Mouse (Mus musculus) T-helper 2 cell (primary cell): ENCODE data around the gene Calm4.
"Not testable (repeated sequence)": the region's sequence is repeated elsewhere in the genome, so short reads cannot be mapped to it uniquely, and the experiment has no call there.

Experiments used
- in situ Hi-C: fragments of 300-600 bp; cut with MboI, MseI; formaldehyde crosslinking; loops from one replicate; pipeline ENCODE4 v1.15.1; 2025; ENCODE audit warnings: high pct_unique_total_duplicates

Calm4 gene

GRCm38 (mm10) chr13:3837312-3837807 lies at the start of gene Calm4:
Calm4 (plus strand) TSS chr13:3837757.
- in situ Hi-C loops: not testable (repeated sequence)

GRCm38 (mm10) chr13:3788588-3788987 lies 49.0 kb upstream of the Calm4 start:
- in situ Hi-C loops: no loop called here

GRCm38 (mm10) chr13:3789531-3789930 lies 48.0 kb upstream of the Calm4 start:
- in situ Hi-C loops: no loop called here

GRCm38 (mm10) chr13:3796649-3797048 lies 40.9 kb upstream of the Calm4 start:
- in situ Hi-C loops: no loop called here

- in situ Hi-C loops: no loop called here
These were observed 38.8 kb upstream of the Calm4 start for GRCm38 (mm10) chr13:3798751-3799150.

- in situ Hi-C loops: no loop called here
These were observed 38.2 kb upstream of the Calm4 start for GRCm38 (mm10) chr13:3799386-3799785.

GRCm38 (mm10) chr13:3804186-3804585 lies 33.4 kb upstream of the Calm4 start, which contains the start of gene Calml3:
Calml3 (minus strand) TSS chr13:3804316.
- in situ Hi-C loops: no loop called here

- in situ Hi-C loops: no loop called here
These were observed 32.4 kb upstream of the Calm4 start for GRCm38 (mm10) chr13:3805132-3805531.

- in situ Hi-C loops: no loop called here
These were observed 31.9 kb upstream of the Calm4 start for GRCm38 (mm10) chr13:3805638-3806037.

GRCm38 (mm10) chr13:3807131-3807827 lies 30.3 kb upstream of the Calm4 start:
- in situ Hi-C loops: no loop called here

GRCm38 (mm10) chr13:3818012-3818739 lies 19.4 kb upstream of the Calm4 start:
- in situ Hi-C loops: no loop called here

- in situ Hi-C loops: no loop called here
These were observed 18.8 kb upstream of the Calm4 start for GRCm38 (mm10) chr13:3818740-3819076.

GRCm38 (mm10) chr13:3822105-3822504 lies 15.5 kb upstream of the Calm4 start:
- in situ Hi-C loops: loop anchor here (10.0 kb wide), 1 partner anchor 127 kb away; no protein-coding TSS in a partner anchor

- in situ Hi-C loops: loop anchor here (10.0 kb wide), 1 partner anchor 131 kb away; no protein-coding TSS in a partner anchor
These were observed 11.8 kb upstream of the Calm4 start for GRCm38 (mm10) chr13:3825726-3826125.

- in situ Hi-C loops: no loop called here
These were observed 6.0 kb upstream of the Calm4 start for GRCm38 (mm10) chr13:3831546-3831945.

- in situ Hi-C loops: no loop called here
These were observed 5.6 kb upstream of the Calm4 start for GRCm38 (mm10) chr13:3831994-3832393.

- in situ Hi-C loops: no loop called here
These were observed 5.1 kb upstream of the Calm4 start for GRCm38 (mm10) chr13:3832450-3832849.

GRCm38 (mm10) chr13:3833644-3834043 lies 3.9 kb upstream of the Calm4 start:
- in situ Hi-C loops: not testable (repeated sequence)

GRCm38 (mm10) chr13:3840662-3841061 lies 3.1 kb downstream of the Calm4 start:
- in situ Hi-C loops: not testable (repeated sequence)

- in situ Hi-C loops: no loop called here
These were observed 12.8 kb downstream of the Calm4 start for GRCm38 (mm10) chr13:3850330-3850729.

- in situ Hi-C loops: not testable (repeated sequence)
These were observed 16.2 kb downstream of the Calm4 start, which contains the start of gene Calm5 for GRCm38 (mm10) chr13:3853648-3854333. Calm5 (plus strand) TSS chr13:3854173.

- in situ Hi-C loops: no loop called here
These were observed 17.3 kb downstream of the Calm4 start for GRCm38 (mm10) chr13:3854856-3855255.
